Mouse (Mus musculus): ENCODE results near the gene Ranbp17. TPM values are rescaled to one million over a fixed set of nuclear protein-coding genes. Genes with fewer than 3 reads are reported as not detected.

Ranbp17 gene
- 0.14 and 0.20 TPM in 2 replicates for polyA plus RNA-seq (2012; rRNA removed)

DNA sequence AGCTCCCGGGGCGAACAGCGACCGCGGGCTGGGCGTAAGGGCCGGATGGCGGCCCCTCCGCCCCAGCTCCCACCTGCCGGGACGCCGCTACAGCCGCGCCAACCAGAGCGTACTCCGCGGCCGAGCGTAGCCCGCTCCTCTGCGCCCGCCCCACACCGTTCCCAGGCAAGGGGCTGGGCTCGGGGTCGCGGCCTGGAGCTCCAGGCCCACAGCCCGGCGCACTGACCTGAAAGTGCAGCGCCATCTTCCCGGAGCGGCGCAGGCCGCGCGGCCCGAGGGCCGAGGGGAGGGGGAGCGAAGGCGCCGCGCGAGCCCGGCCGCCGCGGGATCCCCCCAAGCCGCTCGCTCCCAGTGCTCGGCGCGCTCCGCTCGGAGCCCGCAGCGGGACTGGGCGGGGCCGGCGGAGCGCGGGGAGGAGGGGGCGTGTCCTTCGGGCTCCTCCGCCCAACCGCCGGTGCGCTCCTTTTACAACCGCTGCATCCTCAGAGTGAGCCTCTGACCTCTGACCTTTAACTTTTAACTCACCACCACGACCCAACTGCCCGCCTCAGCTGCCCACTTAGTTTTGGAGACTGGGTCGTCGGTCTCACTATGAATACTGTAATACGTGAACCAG, at the start of gene Ranbp17:
Gene Ranbp17 (minus strand): TSS at position 371 of the 616 bp plus-strand sequence.
- peaks cover 6% of the 10 kb centered on the region; the same call in 1 of the 2 replicates for H3K27me3 ChIP-seq (ENCODE audit: control insufficient read depth, insufficient read depth, low read length)
- H3K4me3 ChIP-seq (ENCODE audit: extremely low read depth, insufficient read depth, insufficient read length) = peak within 1 kb of the TSS; percentile 35; the same call in 1 of the 2 replicates
- peaks cover 3% of the 10 kb centered on the region; the same call in 1 of the 2 replicates for H3K4me1 ChIP-seq (ENCODE audit: control insufficient read depth, insufficient read depth, insufficient read length)
- no peak within 1 kb of the TSS for H3K27ac ChIP-seq (ENCODE audit: insufficient read depth, low read length)
- no peak for DNase-seq (ENCODE audit: low read depth in 1 of 2, low spot score in 2 of 2)
- no peaks in the 10 kb centered on the region for H3K36me3 ChIP-seq (ENCODE audit: control insufficient read depth, insufficient read depth, low read length)
- 7% methylated on average over 61 of the region's 72 CpGs for WGBS
- no peak for TF ChIP-seq CTCF (IDR thresholded peaks at IDR 0.05; ENCODE audit: extremely low read depth, insufficient read depth, insufficient read length, insufficient replicate concordance)
- TF ChIP-seq POLR2A (IDR thresholded peaks at IDR 0.05; ENCODE audit: low read depth, low read length) = no peak

DNA sequence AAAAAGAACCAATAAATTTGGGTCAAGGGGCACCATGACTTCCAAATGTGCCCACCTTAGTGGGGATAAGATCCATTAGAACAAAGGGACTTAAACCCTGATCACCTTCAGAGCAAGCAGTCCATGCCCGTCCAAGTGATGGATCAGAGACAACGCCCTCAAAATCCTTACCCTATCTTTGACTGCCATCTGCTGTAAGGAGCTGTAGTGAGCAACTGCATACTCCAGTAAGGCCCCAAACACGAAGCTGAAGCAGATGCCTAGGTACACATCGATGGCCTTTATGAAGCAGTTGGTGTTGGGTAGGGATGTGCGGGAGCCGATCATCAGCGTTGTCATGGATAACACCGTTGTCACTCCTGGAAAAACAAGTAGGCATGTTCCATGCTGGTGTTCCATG, 40.6 kb upstream of the Ranbp17 start:
- no peak for DNase-seq (ENCODE audit: low read depth in 1 of 2, low spot score in 2 of 2)

DNA sequence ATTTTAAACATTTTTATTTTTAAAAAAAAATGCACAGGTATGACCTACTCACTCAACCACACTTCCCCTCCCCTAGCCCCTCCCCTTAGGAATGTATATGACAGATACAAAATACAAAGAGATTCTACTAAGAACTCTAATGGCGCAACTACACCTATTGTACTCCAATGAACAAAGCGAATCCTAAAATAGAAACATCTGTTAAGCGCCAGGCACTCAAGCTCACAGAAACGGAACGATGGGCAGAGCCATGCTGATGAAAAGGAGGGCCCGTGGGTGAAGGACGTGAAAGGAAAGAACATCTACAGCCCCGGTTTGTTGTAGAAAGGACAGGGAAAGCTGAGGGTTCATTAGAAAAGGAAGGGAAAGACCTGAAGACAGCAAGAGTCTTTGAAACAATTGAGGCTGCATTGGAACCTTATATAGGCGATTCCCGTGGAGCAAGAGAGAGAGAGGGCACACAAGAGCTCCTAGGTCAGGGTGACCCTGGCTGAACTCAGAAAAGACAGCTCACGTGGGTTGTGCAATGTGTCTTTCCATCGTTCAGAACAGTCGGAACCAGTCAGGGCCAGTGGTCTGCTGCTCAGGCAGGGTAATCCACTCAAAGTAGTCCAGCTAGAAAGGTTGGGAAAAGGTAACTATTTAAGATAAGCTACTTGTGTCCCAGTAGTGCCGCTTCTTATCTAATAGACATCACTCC, 37.5 kb upstream of the Ranbp17 start:
- 85% methylated on average over 14 of the region's 14 CpGs for WGBS
- no peaks in the 10 kb centered on the region for H3K27me3 ChIP-seq (ENCODE audit: control insufficient read depth, insufficient read depth, low read length)

More for the DNA sequence above, 40.6 kb upstream of the Ranbp17 start:
- H3K27ac ChIP-seq (ENCODE audit: insufficient read depth, low read length) = no peak overlapping the region
- WGBS = 77% methylated on average over 8 of the region's 8 CpGs
- TF ChIP-seq CTCF (IDR thresholded peaks at IDR 0.05; ENCODE audit: extremely low read depth, insufficient read depth, insufficient read length, insufficient replicate concordance) = no peak
- H3K4me3 ChIP-seq (ENCODE audit: extremely low read depth, insufficient read depth, insufficient read length) = no peak overlapping the region
- no peaks in the 10 kb centered on the region for H3K36me3 ChIP-seq (ENCODE audit: control insufficient read depth, insufficient read depth, low read length)
- no peaks in the 10 kb centered on the region for H3K27me3 ChIP-seq (ENCODE audit: control insufficient read depth, insufficient read depth, low read length)
- no peaks in the 10 kb centered on the region for H3K4me1 ChIP-seq (ENCODE audit: control insufficient read depth, insufficient read depth, insufficient read length)

DNA sequence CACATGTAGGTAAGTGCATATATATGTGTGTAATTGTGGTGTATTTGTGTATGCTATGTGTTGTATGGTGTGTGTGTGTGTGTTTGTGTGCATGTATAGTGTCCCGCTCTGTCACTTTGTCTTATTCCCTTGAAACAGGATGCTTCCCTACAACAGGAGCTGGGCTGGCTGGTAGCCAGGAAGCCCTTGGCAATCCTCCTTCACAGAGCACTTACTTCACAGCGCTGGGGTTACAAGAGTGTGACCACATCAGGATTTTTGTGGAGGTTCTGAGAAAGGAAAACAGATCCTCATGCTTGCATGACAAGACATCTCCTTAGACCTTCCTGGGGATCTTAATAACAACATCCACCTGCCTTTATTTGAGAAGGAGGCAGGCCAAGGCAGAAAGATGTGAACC, 33.8 kb upstream of the Ranbp17 start:
- TF ChIP-seq POLR2A (IDR thresholded peaks at IDR 0.05; ENCODE audit: low read depth, low read length) = no peak
- no peak for TF ChIP-seq CTCF (IDR thresholded peaks at IDR 0.05; ENCODE audit: extremely low read depth, insufficient read depth, insufficient read length, insufficient replicate concordance)
- Histone ChIP-seq H3K4me3 (ENCODE audit: extremely low read depth, insufficient read depth, insufficient read length) (no peak overlapping the region), H3K4me1 (ENCODE audit: control insufficient read depth, insufficient read depth, insufficient read length) (no peaks in the 10 kb centered on the region), H3K36me3 (ENCODE audit: control insufficient read depth, insufficient read depth, low read length) (no peaks in the 10 kb centered on the region), H3K27ac (ENCODE audit: insufficient read depth, low read length) (no peak overlapping the region), H3K27me3 (ENCODE audit: control insufficient read depth, insufficient read depth, low read length) (no peaks in the 10 kb centered on the region)
- no peak for DNase-seq (ENCODE audit: low read depth in 1 of 2, low spot score in 2 of 2)
- WGBS = 74% methylated on average over 2 of the region's 2 CpGs

More for the DNA sequence above, 37.5 kb upstream of the Ranbp17 start:
- Histone ChIP-seq H3K4me3 (ENCODE audit: extremely low read depth, insufficient read depth, insufficient read length) (no peak overlapping the region), H3K36me3 (ENCODE audit: control insufficient read depth, insufficient read depth, low read length) (no peaks in the 10 kb centered on the region), H3K4me1 (ENCODE audit: control insufficient read depth, insufficient read depth, insufficient read length) (no peaks in the 10 kb centered on the region), H3K27ac (ENCODE audit: insufficient read depth, low read length) (no peak overlapping the region)
- TF ChIP-seq POLR2A (IDR thresholded peaks at IDR 0.05; ENCODE audit: low read depth, low read length) (no peak), CTCF (IDR thresholded peaks at IDR 0.05; ENCODE audit: extremely low read depth, insufficient read depth, insufficient read length, insufficient replicate concordance) (no peak)
- DNase-seq (ENCODE audit: low read depth in 1 of 2, low spot score in 2 of 2) = no peak

DNA sequence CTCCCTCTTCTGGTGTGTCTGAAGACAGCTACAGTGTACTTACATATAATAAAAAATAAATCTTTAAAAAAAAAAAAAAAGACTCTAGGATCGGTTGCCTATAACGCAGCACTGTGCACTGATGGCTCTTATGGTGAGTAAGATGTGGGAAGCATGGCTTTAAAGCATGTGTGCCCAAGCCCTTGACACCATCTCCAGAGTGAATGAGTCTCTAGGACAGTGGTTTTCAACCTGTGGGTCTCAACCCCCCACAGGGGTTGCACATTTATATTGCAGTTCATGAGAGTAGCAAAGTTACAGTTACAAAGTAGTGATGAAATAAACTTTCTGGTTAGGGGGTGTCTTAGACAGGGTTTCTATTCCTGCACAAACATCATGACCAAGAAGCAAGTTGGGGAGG, 31.4 kb upstream of the Ranbp17 start:
- DNase-seq (ENCODE audit: low read depth in 1 of 2, low spot score in 2 of 2) = no peak
- TF ChIP-seq POLR2A (IDR thresholded peaks at IDR 0.05; ENCODE audit: low read depth, low read length) = no peak
- no peak for TF ChIP-seq CTCF (IDR thresholded peaks at IDR 0.05; ENCODE audit: extremely low read depth, insufficient read depth, insufficient read length, insufficient replicate concordance)
- H3K4me1 ChIP-seq (ENCODE audit: control insufficient read depth, insufficient read depth, insufficient read length) = no peaks in the 10 kb centered on the region
- H3K36me3 ChIP-seq (ENCODE audit: control insufficient read depth, insufficient read depth, low read length) = no peaks in the 10 kb centered on the region
- no peaks in the 10 kb centered on the region for H3K27me3 ChIP-seq (ENCODE audit: control insufficient read depth, insufficient read depth, low read length)
- H3K4me3 ChIP-seq (ENCODE audit: extremely low read depth, insufficient read depth, insufficient read length) = no peak overlapping the region
- no peak overlapping the region for H3K27ac ChIP-seq (ENCODE audit: insufficient read depth, low read length)
- 89% methylated on average over 2 of the region's 2 CpGs for WGBS

DNA sequence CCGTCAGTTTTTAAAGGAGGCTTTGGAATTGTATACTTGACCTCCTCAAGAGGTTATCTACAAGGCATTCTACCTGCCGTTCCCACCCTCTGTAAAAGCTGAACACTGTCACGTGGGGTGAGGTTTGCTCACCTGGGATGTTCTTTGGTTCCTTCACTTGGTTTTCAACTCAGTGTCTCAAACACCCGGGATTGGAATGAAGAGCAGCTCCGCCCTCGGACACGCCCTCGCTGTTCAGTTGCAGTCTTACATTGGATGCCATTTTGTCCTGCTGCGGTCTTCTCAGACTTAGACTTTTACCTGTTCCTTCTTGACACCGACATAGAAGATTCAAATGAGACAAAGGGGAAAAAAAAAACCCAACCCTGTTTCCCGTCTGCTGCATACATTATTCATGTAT, 30.6 kb upstream of the Ranbp17 start:
- no peak for DNase-seq (ENCODE audit: low read depth in 1 of 2, low spot score in 2 of 2)
- WGBS = 78% methylated on average over 11 of the region's 11 CpGs
- TF ChIP-seq CTCF (IDR thresholded peaks at IDR 0.05; ENCODE audit: extremely low read depth, insufficient read depth, insufficient read length, insufficient replicate concordance) (no peak), POLR2A (IDR thresholded peaks at IDR 0.05; ENCODE audit: low read depth, low read length) (no peak)
- Histone ChIP-seq H3K36me3 (ENCODE audit: control insufficient read depth, insufficient read depth, low read length) (no peaks in the 10 kb centered on the region), H3K27me3 (ENCODE audit: control insufficient read depth, insufficient read depth, low read length) (no peaks in the 10 kb centered on the region), H3K27ac (ENCODE audit: insufficient read depth, low read length) (no peak overlapping the region), H3K4me3 (ENCODE audit: extremely low read depth, insufficient read depth, insufficient read length) (no peak overlapping the region), H3K4me1 (ENCODE audit: control insufficient read depth, insufficient read depth, insufficient read length) (no peaks in the 10 kb centered on the region)

Data from spleen, adult 2 months (tissue).